Mouse (Mus musculus) E14TG2a.4 (cell line): ENCODE measurements at regions not wholly inside any gene's neighbourhood (a gene's known extent, or its start where the extent isn't known, plus 50 kb on each side); places are given as distances from the start of the nearest gene placed in this dataset.
"Not testable (repeated sequence)": the region's sequence is repeated elsewhere in the genome, so short reads cannot be mapped to it uniquely, and the experiment has no call there.

Experiments
- H3K27me3 ChIP-seq: 2 replicates; pipeline ENCODE4 v1.6.1; 2014; ENCODE audit warnings: low read length, control low read depth; ENCODE audit not compliant: insufficient read depth
- H3K36me3 ChIP-seq: 2 replicates; pipeline ENCODE4 v1.6.1; 2014; ENCODE audit warnings: low read length, control low read depth; ENCODE audit not compliant: insufficient read depth
- H3K4me1 ChIP-seq: replicated peaks from 2 replicates; pipeline ENCODE4 v1.6.1; 2014; ENCODE audit warnings: low read depth, low read length, control low read depth
- H3K4me3 ChIP-seq: replicated peaks from 2 replicates; pipeline ENCODE4 v1.5.1; 2014; ENCODE audit warnings: mild to moderate bottlenecking, low read length
- H3K9me3 ChIP-seq: 2 replicates; pipeline ENCODE4 v1.6.1; 2014; ENCODE audit warnings: low read length, control low read depth
- CTCF ChIP-seq: conservative IDR thresholded peaks from 2 replicates; pipeline ENCODE4 v1.5.1; 2014; ENCODE audit warnings: low read length
- NANOG ChIP-seq: IDR thresholded peaks from 2 replicates; pipeline ENCODE4 v1.6.1; 2014; ENCODE audit warnings: borderline replicate concordance, low read length, mixed read lengths
- POU5F1 ChIP-seq: IDR thresholded peaks from 2 replicates; pipeline ENCODE4 v1.6.1; 2014; ENCODE audit warnings: low read length, borderline replicate concordance

GRCm38 (mm10) chr5:64581461-64581860 lies 221.7 kb upstream of the Klf3 start:
- TF ChIP-seq NANOG (no peak), CTCF (no peak), POU5F1 (no peak)
- peaks cover 50% of the 10 kb centered on the region for H3K4me1 ChIP-seq
- H3K9me3 ChIP-seq = no peaks in the 10 kb centered on the region
- H3K27me3 ChIP-seq = no peaks in the 10 kb centered on the region
- H3K36me3 ChIP-seq = no peaks in the 10 kb centered on the region
- H3K4me3 ChIP-seq = peak overlapping the region; percentile 46

GRCm38 (mm10) chr5:64582031-64582430 lies 221.2 kb upstream of the Klf3 start:
- no peaks in the 10 kb centered on the region for H3K9me3 ChIP-seq

GRCm38 (mm10) chr5:64584308-64584707 lies 218.9 kb upstream of the Klf3 start:
- peaks cover 38% of the 10 kb centered on the region for H3K4me1 ChIP-seq
- no peak overlapping the region for H3K4me3 ChIP-seq
- no peaks in the 10 kb centered on the region for H3K36me3 ChIP-seq
- H3K27me3 ChIP-seq = no peaks in the 10 kb centered on the region
- H3K9me3 ChIP-seq = no peaks in the 10 kb centered on the region
- TF ChIP-seq CTCF = no peak
- TF ChIP-seq NANOG = no peak
- no peak for TF ChIP-seq POU5F1

More at GRCm38 (mm10) chr5:64582031-64582430, 221.2 kb upstream of the Klf3 start:
- no peak overlapping the region for H3K4me3 ChIP-seq
- TF ChIP-seq NANOG (no peak), CTCF (no peak), POU5F1 (no peak)
- no peaks in the 10 kb centered on the region for H3K27me3 ChIP-seq
- peaks cover 47% of the 10 kb centered on the region for H3K4me1 ChIP-seq
- no peaks in the 10 kb centered on the region for H3K36me3 ChIP-seq

- no peaks in the 10 kb centered on the region for H3K36me3 ChIP-seq
- no peaks in the 10 kb centered on the region for H3K9me3 ChIP-seq
- H3K4me3 ChIP-seq = no peak overlapping the region
- TF ChIP-seq NANOG = no peak
- no peak for TF ChIP-seq CTCF
- no peak for TF ChIP-seq POU5F1
- peaks cover 35% of the 10 kb centered on the region for H3K4me1 ChIP-seq
- no peaks in the 10 kb centered on the region for H3K27me3 ChIP-seq
Observed at GRCm38 (mm10) chr5:64585076-64585786, 218.0 kb upstream of the Klf3 start.

- peaks cover 26% of the 10 kb centered on the region for H3K4me1 ChIP-seq
- no peaks in the 10 kb centered on the region for H3K27me3 ChIP-seq
- TF ChIP-seq POU5F1 = no peak
- no peaks in the 10 kb centered on the region for H3K9me3 ChIP-seq
- no peak overlapping the region for H3K4me3 ChIP-seq
- no peaks in the 10 kb centered on the region for H3K36me3 ChIP-seq
Observed at GRCm38 (mm10) chr5:64586316-64586715, 216.9 kb upstream of the Klf3 start.

GRCm38 (mm10) chr5:64586933-64587332 lies 216.3 kb upstream of the Klf3 start:
- Histone ChIP-seq H3K4me3 (no peak overlapping the region), H3K36me3 (no peaks in the 10 kb centered on the region), H3K9me3 (no peaks in the 10 kb centered on the region), H3K27me3 (no peaks in the 10 kb centered on the region), H3K4me1 (peaks cover 19% of the 10 kb centered on the region)
- no peak for TF ChIP-seq POU5F1
- TF ChIP-seq NANOG = no peak
- no peak for TF ChIP-seq CTCF

- H3K4me1 ChIP-seq = peaks cover 23% of the 10 kb centered on the region
- no peak for TF ChIP-seq POU5F1
- no peak for TF ChIP-seq CTCF
- TF ChIP-seq NANOG = no peak
- H3K36me3 ChIP-seq = no peaks in the 10 kb centered on the region
- H3K9me3 ChIP-seq = no peaks in the 10 kb centered on the region
- no peaks in the 10 kb centered on the region for H3K27me3 ChIP-seq
- H3K4me3 ChIP-seq = no peak overlapping the region
Observed at GRCm38 (mm10) chr5:64587895-64588738, 215.1 kb upstream of the Klf3 start.

GRCm38 (mm10) chr5:64588768-64589167 lies 214.4 kb upstream of the Klf3 start:
- H3K27me3 ChIP-seq, H3K9me3 ChIP-seq, H3K4me3 ChIP-seq, H3K36me3 ChIP-seq: not testable (repeated sequence)
- peaks cover 24% of the 10 kb centered on the region for H3K4me1 ChIP-seq
